Mouse (Mus musculus) myocyte (in vitro differentiated cells): Measurements from ENCODE around the gene Pkp3. TPM values are rescaled to one million over a fixed set of nuclear protein-coding genes. Genes with fewer than 3 reads are reported as not detected.
A peak's percentile ranks its signal among the peaks of the same experiment; 100 is the strongest.

Experiments used
- H3K27me3 ChIP-seq: one replicate; pipeline ENCODE4 v1.6.1; 2011; ENCODE audit not compliant: control insufficient read depth, insufficient read depth, insufficient read length
- H3K36me3 ChIP-seq: one replicate; pipeline ENCODE4 v1.6.1; 2011; ENCODE audit not compliant: control insufficient read depth, insufficient read depth
- H3K4me2 ChIP-seq: one replicate; pipeline ENCODE4 v1.6.1; 2011; ENCODE audit warnings: low read depth, control low read depth
- H3K4me3 ChIP-seq: one replicate; pipeline ENCODE4 v1.5.1; 2011; ENCODE audit warnings: mild to moderate bottlenecking, control low read depth, moderate library complexity
- H3K79me2 ChIP-seq: one replicate; pipeline ENCODE4 v1.6.1; 2011; ENCODE audit not compliant: control insufficient read depth, insufficient read depth
- H3ac ChIP-seq: one replicate; pipeline ENCODE4 v1.6.1; 2011; ENCODE audit not compliant: control insufficient read depth, insufficient read length
- CEBPB ChIP-seq: IDR thresholded peaks from 2 replicates; pipeline ENCODE4 v1.6.1; 2011; ENCODE audit warnings: mild to moderate bottlenecking, moderate library complexity; ENCODE audit not compliant: poor library complexity, insufficient read depth, severe bottlenecking
- E2F4 ChIP-seq: IDR thresholded peaks from one replicate; pipeline ENCODE4 v1.6.1; 2011; ENCODE audit warnings: mild to moderate bottlenecking, control low read depth, moderate library complexity; ENCODE audit not compliant: insufficient read depth
- MAX ChIP-seq: IDR thresholded peaks from one replicate; pipeline ENCODE4 v1.6.1; 2011; ENCODE audit warnings: low read depth, mild to moderate bottlenecking, control low read depth
- MYOD1 ChIP-seq, 3 experiments: IDR thresholded peaks; one replicate each; pipeline ENCODE4 v1.6.1; 2011; ENCODE audit warnings: control low read depth in 2 of 3, low read depth in 2 of 3, mild to moderate bottlenecking in 2 of 3, moderate library complexity in 1 of 3; ENCODE audit not compliant: insufficient read length in 2 of 3, control insufficient read depth in 1 of 3
- MYOG ChIP-seq, 3 experiments: IDR thresholded peaks; one replicate each; pipeline ENCODE4 v1.6.1; 2011; ENCODE audit warnings: control low read depth in 2 of 3, low read depth in 2 of 3, mild to moderate bottlenecking in 2 of 3; ENCODE audit not compliant: insufficient read length in 2 of 3, control insufficient read depth in 1 of 3, insufficient read depth in 1 of 3
- POLR2AphosphoS2 ChIP-seq: IDR thresholded peaks from one replicate; pipeline ENCODE4 v1.6.1; 2011; ENCODE audit warnings: low read depth, control low read depth; ENCODE audit not compliant: insufficient read length
- REST ChIP-seq: IDR thresholded peaks from one replicate; pipeline ENCODE4 v1.6.1; 2011; ENCODE audit warnings: mild to moderate bottlenecking, control low read depth, moderate library complexity; ENCODE audit not compliant: insufficient read depth, insufficient read length
- SRF ChIP-seq: IDR thresholded peaks from one replicate; pipeline ENCODE4 v1.6.1; 2011; ENCODE audit warnings: low read depth; ENCODE audit not compliant: control insufficient read depth, insufficient read length
- TCF12 ChIP-seq: IDR thresholded peaks from one replicate; pipeline ENCODE4 v1.6.1; 2011; ENCODE audit warnings: mild to moderate bottlenecking, control low read depth; ENCODE audit not compliant: poor library complexity, insufficient read depth, severe bottlenecking
- TCF3 ChIP-seq: IDR thresholded peaks from one replicate; pipeline ENCODE4 v1.6.1; 2011; ENCODE audit warnings: low read depth, control low read depth; ENCODE audit not compliant: insufficient read length
- USF1 ChIP-seq: IDR thresholded peaks from one replicate; pipeline ENCODE4 v1.6.1; 2011; ENCODE audit warnings: low read depth, mild to moderate bottlenecking, control low read depth, moderate library complexity
- polyA plus RNA-seq: library from polyadenylated mRNA; unstranded; fragments of >200 nt; fragmentation: generic; extraction: Trizol; gene quantifications from one replicate; pipeline ENCODE4 v1.2.1, GENCODE M21; 2012; ENCODE audit warnings: missing spikeins

The Pkp3 gene
- polyA plus RNA-seq, 1 experiment, result 0.25 TPM

GRCm38 (mm10) chr7:141056976-141057375 is 21.0 kb upstream of the Pkp3 start:
- Histone ChIP-seq H3K4me3 (no peak overlapping the region), H3ac (no peak overlapping the region), H3K4me2 (no peak overlapping the region), H3K27me3 (peaks cover 7% of the 10 kb centered on the region), H3K79me2 (no peaks in the 10 kb centered on the region), H3K36me3 (no peaks in the 10 kb centered on the region)
- TF ChIP-seq USF1 (no peak), MYOG (IDR thresholded peaks at IDR 0.05; ENCODE audit: control insufficient read depth in 1 of 3, insufficient read depth in 1 of 3, insufficient read length in 2 of 3, low read depth in 2 of 3) (no peak)

- H3ac ChIP-seq, result no peak overlapping the region
- H3K36me3 ChIP-seq, result no peaks in the 10 kb centered on the region
- no peak overlapping the region for H3K4me2 ChIP-seq
- peaks cover 7% of the 10 kb centered on the region for H3K27me3 ChIP-seq
- H3K4me3 ChIP-seq, result no peak overlapping the region
- H3K79me2 ChIP-seq, result no peaks in the 10 kb centered on the region
- no peak for TF ChIP-seq MYOG (IDR thresholded peaks at IDR 0.05; ENCODE audit: control insufficient read depth in 1 of 3, insufficient read depth in 1 of 3, insufficient read length in 2 of 3, low read depth in 2 of 3)
- no peak for TF ChIP-seq REST
- no peak for TF ChIP-seq USF1
- no peak for TF ChIP-seq TCF3
Observed at GRCm38 (mm10) chr7:141057541-141057940, 20.5 kb upstream of the Pkp3 start.

GRCm38 (mm10) chr7:141058601-141059341 is 19.2 kb upstream of the Pkp3 start:
- no peak for TF ChIP-seq E2F4
- TF ChIP-seq REST, result no peak
- TF ChIP-seq TCF3, result no peak
- no peak for TF ChIP-seq SRF
- no peak for TF ChIP-seq MYOG (IDR thresholded peaks at IDR 0.05; ENCODE audit: control insufficient read depth in 1 of 3, insufficient read depth in 1 of 3, insufficient read length in 2 of 3, low read depth in 2 of 3)
- no peak for TF ChIP-seq MYOD1 (IDR thresholded peaks at IDR 0.05; ENCODE audit: control insufficient read depth in 1 of 3, insufficient read length in 2 of 3, low read depth in 2 of 3)
- no peak for TF ChIP-seq MAX
- no peak for TF ChIP-seq POLR2AphosphoS2
- Histone ChIP-seq H3K27me3 (peaks cover 7% of the 10 kb centered on the region), H3K4me2 (no peak overlapping the region), H3K4me3 (no peak overlapping the region), H3K79me2 (no peaks in the 10 kb centered on the region), H3ac (no peak overlapping the region), H3K36me3 (no peaks in the 10 kb centered on the region)

GRCm38 (mm10) chr7:141059929-141060328 is 18.1 kb upstream of the Pkp3 start:
- H3K27me3 ChIP-seq, result peaks cover 7% of the 10 kb centered on the region
- no peak for TF ChIP-seq SRF
- TF ChIP-seq REST, result no peak
- TF ChIP-seq POLR2AphosphoS2, result no peak
- no peak for TF ChIP-seq MAX
- TF ChIP-seq TCF3, result no peak
- TF ChIP-seq CEBPB, result no peak
- TF ChIP-seq TCF12, result no peak
- no peak for TF ChIP-seq USF1
- H3K36me3 ChIP-seq, result no peaks in the 10 kb centered on the region
- no peak overlapping the region for H3K4me2 ChIP-seq
- no peak overlapping the region for H3ac ChIP-seq
- peak overlapping the region; percentile 5 for H3K4me3 ChIP-seq
- no peaks in the 10 kb centered on the region for H3K79me2 ChIP-seq

- Histone ChIP-seq H3K79me2 (no peaks in the 10 kb centered on the region), H3K36me3 (no peaks in the 10 kb centered on the region), H3K4me3 (peak within 1 kb of the TSS; percentile 5), H3K4me2 (peak within 1 kb of the TSS; percentile 72), H3ac (peak within 1 kb of the TSS; percentile 45), H3K27me3 (peaks cover 7% of the 10 kb centered on the region)
- TF ChIP-seq TCF3 (no peak), MYOG (IDR thresholded peaks at IDR 0.05; ENCODE audit: control insufficient read depth in 1 of 3, insufficient read depth in 1 of 3, insufficient read length in 2 of 3, low read depth in 2 of 3) (no peak), MYOD1 (IDR thresholded peaks at IDR 0.05; ENCODE audit: control insufficient read depth in 1 of 3, insufficient read length in 2 of 3, low read depth in 2 of 3) (peak in 1 of 3 experiments; percentile 2), MAX (no peak)
Observed at GRCm38 (mm10) chr7:141060426-141061242, 17.4 kb upstream of the Pkp3 start, which contains the start of gene B4galnt4. TSS of gene B4galnt4 (plus strand) at chr7:141061104.
